Mouse (Mus musculus) mammary gland, adult 2 months (tissue): ENCODE measurements around the gene Depp1. TPM values are rescaled to one million over a fixed set of nuclear protein-coding genes. Genes with fewer than 3 reads are reported as not detected.

ENCODE experiments used
- polyA plus RNA-seq: library from polyadenylated mRNA; depleted of rRNA; stranded (reverse); fragments of >200 nt; gene quantifications from 2 replicates; pipeline ENCODE4 v1.2.3, GENCODE M21; 2012; ENCODE audit warnings: low replicate concordance; rRNA removed

The Depp1 gene
- 34.3 and 59.9 TPM in 2 replicates for polyA plus RNA-seq

DNA sequence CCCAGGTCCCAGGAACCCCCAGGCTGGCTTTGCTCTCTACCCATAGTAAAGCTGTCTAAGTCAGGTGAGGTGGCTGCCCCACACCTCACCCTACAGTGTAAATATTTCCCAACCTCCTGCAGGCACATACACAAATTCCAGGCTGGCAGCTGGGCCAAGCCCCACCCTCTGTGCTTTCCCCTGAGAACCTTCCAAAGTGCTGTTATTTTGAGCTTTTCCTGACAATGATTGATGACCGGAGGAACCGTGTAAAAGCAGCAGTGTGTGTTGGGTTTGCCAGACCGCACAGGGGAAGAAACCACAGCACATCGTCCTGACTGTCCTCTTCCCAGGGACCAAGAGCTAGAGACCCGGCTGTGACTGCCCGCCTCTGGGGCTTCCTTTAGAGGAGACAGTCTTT, at the start of gene Depp1:
Gene Depp1, plus strand, starts transcription at position 204 of the 400 bp plus-strand sequence.

DNA sequence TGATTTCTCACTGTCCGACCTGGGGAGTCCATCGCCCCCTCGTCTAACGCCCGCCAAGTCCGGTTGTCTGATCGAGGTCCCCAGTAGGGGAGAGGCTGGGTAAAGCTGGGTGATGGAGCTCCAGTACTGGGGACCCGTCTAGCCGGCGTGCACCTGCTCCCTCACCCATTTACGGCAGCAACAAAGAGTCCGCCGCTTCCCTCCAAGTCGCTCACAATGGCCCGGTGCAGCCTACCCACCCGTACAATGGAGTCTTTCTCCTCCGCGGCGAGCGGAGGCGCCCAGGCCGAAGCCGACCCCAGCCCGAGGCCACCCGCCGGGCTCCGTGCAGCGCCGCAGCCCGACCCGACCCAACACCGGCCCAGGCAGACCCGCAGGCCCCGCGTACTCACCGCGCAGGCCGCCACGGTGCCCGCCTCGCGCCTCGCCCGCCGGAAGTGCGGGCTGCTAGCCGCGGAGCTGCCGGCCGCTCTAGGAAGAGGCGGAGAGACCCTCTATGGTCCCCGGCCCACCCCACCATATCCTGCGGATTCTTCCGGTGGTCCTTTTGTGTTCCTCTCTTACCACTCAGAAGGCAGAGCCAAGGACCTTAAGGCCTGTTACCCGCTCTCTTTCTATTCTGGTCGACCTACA, 21.8 kb upstream of the Depp1 start, which contains the start of gene Zfp422:
Gene Zfp422, minus strand, starts transcription at position 461 of the 633 bp plus-strand sequence.

DNA sequence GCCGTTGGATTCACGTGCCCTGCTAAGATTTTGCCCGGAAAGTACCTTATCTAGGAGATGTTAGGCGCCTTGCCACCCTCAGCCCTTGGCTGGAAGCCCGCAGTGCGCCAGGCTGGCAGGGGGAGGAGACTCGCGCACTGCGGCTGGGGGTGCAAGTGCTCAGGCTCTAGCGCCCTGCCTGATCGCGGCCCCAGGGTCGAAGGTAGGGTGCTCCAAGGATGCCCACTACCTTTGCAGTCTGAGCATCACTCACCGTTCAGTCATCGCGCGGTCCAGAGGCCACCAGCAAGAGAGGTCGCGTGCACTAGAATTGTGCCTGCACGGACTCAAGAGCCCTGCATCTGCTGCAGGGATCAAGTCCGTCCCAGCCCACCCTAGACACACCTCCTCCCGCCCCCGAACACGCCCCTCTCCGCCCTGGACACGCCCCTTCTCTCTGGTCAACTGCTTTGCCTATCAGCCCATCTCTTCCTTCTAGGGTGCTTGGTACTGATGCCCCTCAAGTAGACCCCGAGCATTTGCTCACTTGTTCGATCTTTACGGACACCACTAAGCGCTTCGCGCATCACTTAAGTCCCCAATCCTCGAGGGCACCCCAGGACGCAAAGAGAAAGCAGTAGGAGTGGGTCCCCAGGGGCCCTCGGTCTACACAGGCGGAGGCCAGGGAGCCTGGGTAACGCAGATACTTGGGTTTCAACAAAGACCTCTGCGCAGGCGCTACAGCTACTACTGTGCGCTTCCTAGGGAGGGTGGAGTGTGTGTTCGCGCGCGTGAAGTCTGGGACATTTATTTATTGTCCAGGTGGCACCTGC, 23.3 kb downstream of the Depp1 start, which contains the start of gene Rassf4:
Gene Rassf4, minus strand, starts transcription at position 482 of the 812 bp plus-strand sequence.

Other genes starting within 250 kb of the Depp1 start
- 4.3 and 5.1 TPM in 2 replicates for gene Alox5, start 189.4 kb upstream of the Depp1 start, polyA plus RNA-seq
- gene Olfr211, start 161.5 kb upstream of the Depp1 start, polyA plus RNA-seq, result not detected in 2 replicates
- not detected in 2 replicates for gene Olfr212, start 144.1 kb upstream of the Depp1 start, polyA plus RNA-seq
- gene Olfr213, start 112.2 kb upstream of the Depp1 start, polyA plus RNA-seq, result not detected in 2 replicates
- 0.10 and 0.16 TPM in 2 replicates for gene Gm5580, start 99.5 kb upstream of the Depp1 start, polyA plus RNA-seq
- gene Olfr214, start 96.4 kb upstream of the Depp1 start, polyA plus RNA-seq, result not detected in 2 replicates
- not detected in 2 replicates for gene Olfr215, start 66.4 kb upstream of the Depp1 start, polyA plus RNA-seq
- gene Zfp422, start 21.6 kb upstream of the Depp1 start, polyA plus RNA-seq, result 8.6 and 17.4 TPM in 2 replicates
- 20.6 and 38.8 TPM in 2 replicates for gene Rassf4, start 23.3 kb downstream of the Depp1 start, polyA plus RNA-seq
- gene Tmem72, start 66.3 kb downstream of the Depp1 start, polyA plus RNA-seq, result 0.01 TPM in 1 of 2 replicates, not detected in the other